Mouse (Mus musculus): ENCODE measurements around the gene Qrich1. TPM values are rescaled to one million over a fixed set of nuclear protein-coding genes. Genes with fewer than 3 reads are reported as not detected.

Gene Qrich1
- 126 and 144 TPM in 2 replicates for total RNA-seq (2021)
- long read RNA-seq, transcript Qrich1-202 (10 exons, 3,040 nt): major isoform, 14 of 61 reads
- long read RNA-seq, partial matches to known transcripts: 22 of 61 reads
- long read RNA-seq, other reads (novel, unspliced or antisense): 22 of 61 reads

GRCm38 (mm10) chr9:108516380-108517251, at the start of gene Qrich1:
TSS of gene Qrich1 (plus strand) at chr9:108516806.
- peak; percentile 92 for DNase-seq

- DNase-seq: no peak
These were observed 47.2 kb upstream of the Qrich1 start for GRCm38 (mm10) chr9:108469430-108469829.

- DNase-seq: no peak
These were observed 46.8 kb upstream of the Qrich1 start for GRCm38 (mm10) chr9:108469845-108470244.

- DNase-seq: no peak
These were observed 42.1 kb upstream of the Qrich1 start for GRCm38 (mm10) chr9:108474528-108474927.

- peak; percentile 79 for DNase-seq
These were observed 37.9 kb upstream of the Qrich1 start for GRCm38 (mm10) chr9:108478638-108479156.

- DNase-seq: no peak
These were observed 37.4 kb upstream of the Qrich1 start for GRCm38 (mm10) chr9:108479241-108479640.

- DNase-seq: no peak
These were observed 36.8 kb upstream of the Qrich1 start, which contains the start of gene Lamb2 for GRCm38 (mm10) chr9:108479721-108480351. TSS of gene Lamb2 (plus strand) at chr9:108479736.

- DNase-seq: no peak
These were observed 35.6 kb upstream of the Qrich1 start for GRCm38 (mm10) chr9:108480813-108481519.

- DNase-seq: no peak
These were observed 34.9 kb upstream of the Qrich1 start for GRCm38 (mm10) chr9:108481520-108482210.

- DNase-seq: no peak
These were observed 33.4 kb upstream of the Qrich1 start for GRCm38 (mm10) chr9:108483051-108483790.

- no peak for DNase-seq
These were observed 32.6 kb upstream of the Qrich1 start for GRCm38 (mm10) chr9:108484021-108484420.

GRCm38 (mm10) chr9:108485301-108485875, 31.2 kb upstream of the Qrich1 start:
- no peak for DNase-seq

- DNase-seq: no peak
These were observed 29.6 kb upstream of the Qrich1 start for GRCm38 (mm10) chr9:108486973-108487530.

GRCm38 (mm10) chr9:108488403-108488802, 28.2 kb upstream of the Qrich1 start:
- DNase-seq: no peak

GRCm38 (mm10) chr9:108489215-108489614, 27.4 kb upstream of the Qrich1 start:
- no peak for DNase-seq

- no peak for DNase-seq
These were observed 26.7 kb upstream of the Qrich1 start for GRCm38 (mm10) chr9:108489702-108490558.

- DNase-seq: peak; percentile 95
These were observed 25.9 kb upstream of the Qrich1 start, which contains the start of gene Usp19 for GRCm38 (mm10) chr9:108490559-108491285. TSS of gene Usp19 (plus strand) at chr9:108490602.

GRCm38 (mm10) chr9:108491286-108491580, 25.4 kb upstream of the Qrich1 start:
- DNase-seq: no peak

All from adrenal gland, postnatal 25 days (tissue).